Mouse (Mus musculus) myocyte (in vitro differentiated cells): ENCODE data around the gene Hmx1.

Source experiments
- E2F4 ChIP-seq: IDR thresholded peaks from one replicate; pipeline ENCODE4 v1.6.1; 2011; ENCODE audit warnings: mild to moderate bottlenecking, control low read depth, moderate library complexity; ENCODE audit not compliant: insufficient read depth
- MAX ChIP-seq: IDR thresholded peaks from one replicate; pipeline ENCODE4 v1.6.1; 2011; ENCODE audit warnings: low read depth, mild to moderate bottlenecking, control low read depth

- TF ChIP-seq MAX (no peak), E2F4 (no peak)
Observed at GRCm38 (mm10) chr5:35411028-35411427, 22.1 kb downstream of the Hmx1 start.
